Mouse (Mus musculus) ES-Bruce4 (cell line): ENCODE measurements at regions not wholly inside any gene's neighbourhood (a gene's known extent, or its start where the extent isn't known, plus 50 kb on each side); places are given as distances from the start of the nearest gene placed in this dataset.

ENCODE experiments used
- EP300 ChIP-seq: IDR thresholded peaks from 2 replicates; pipeline ENCODE4 v1.6.1; 2011; ENCODE audit warnings: low read depth, low read length; ENCODE audit not compliant: insufficient read depth
- POLR2A ChIP-seq: IDR thresholded peaks from one replicate; pipeline ENCODE4 v1.8.1; 2011; ENCODE audit warnings: low read length; ENCODE audit not compliant: insufficient read depth

GRCm38 (mm10) chr2:172673081-172673480, 123.7 kb downstream of the Tfap2c start:
- no peak for TF ChIP-seq EP300
- TF ChIP-seq POLR2A, result no peak
